Mouse (Mus musculus) left cerebral cortex, postnatal 4 days (tissue): ENCODE data around the gene Tspan18. TPM values are rescaled to one million over a fixed set of nuclear protein-coding genes. Genes with fewer than 3 reads are reported as not detected.

ENCODE experiments used
- DNase-seq: peaks from one replicate; pipeline ENCODE4 v3.0.0-alpha.2; 2022
- intact Hi-C: fragments of 180-260 bp; cut with DNase I; formaldehyde crosslinking; loops from one replicate; pipeline ENCODE4 v1.15.1; 2025
- total RNA-seq, 2 experiments: library from RNA; stranded (reverse); gene quantifications; 2 replicates each; pipeline ENCODE4 v1.2.3; 2021

Tspan18 gene
- total RNA-seq, 2 experiments from 2014 or later: 13.8 to 14.6 TPM

GRCm38 (mm10) chr2:93191488-93192181 is 142.7 kb downstream of the Tspan18 start:
- intact Hi-C loops: no loop called here

GRCm38 (mm10) chr2:93190771-93191487 is 143.4 kb downstream of the Tspan18 start:
- intact Hi-C loops: no loop called here
- DNase-seq: no peak

More at GRCm38 (mm10) chr2:93191488-93192181, 142.7 kb downstream of the Tspan18 start:
- DNase-seq: no peak

DNA sequence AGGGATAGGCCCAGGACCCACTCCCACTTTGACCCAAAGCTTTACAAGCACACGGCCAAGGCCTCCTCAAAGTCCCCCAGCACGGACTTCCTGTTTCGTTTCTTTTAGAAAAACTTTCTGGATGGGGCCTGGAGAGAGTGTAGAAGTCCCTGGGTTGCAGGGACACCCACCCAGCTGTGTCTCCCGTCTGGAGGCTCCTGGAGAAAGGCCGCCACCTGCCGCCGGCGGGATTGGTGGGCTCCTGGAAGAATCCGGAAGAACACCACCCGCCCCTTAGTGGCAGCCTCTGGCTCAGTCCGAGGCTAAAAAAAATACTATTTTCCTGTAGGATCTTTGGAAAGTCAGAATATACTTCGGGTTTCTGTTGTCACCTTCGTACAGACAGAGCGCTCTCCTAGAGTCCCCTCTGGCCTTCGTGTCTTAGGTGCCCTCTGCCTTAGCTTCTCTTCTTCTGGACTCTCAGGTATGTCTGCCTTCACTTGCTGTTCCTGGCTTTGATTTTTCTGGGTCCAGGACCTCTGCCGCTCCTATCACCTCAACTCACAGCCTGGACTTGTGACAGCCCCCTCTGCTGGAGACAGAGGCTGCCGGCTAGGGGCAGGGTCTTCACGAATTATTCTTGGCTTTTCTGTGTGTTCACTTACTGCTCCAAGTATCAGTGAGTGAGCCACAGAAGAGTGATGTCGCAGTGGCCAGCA is 145.4 kb downstream of the Tspan18 start:
- DNase-seq: peak; percentile 70
- intact Hi-C loops: loop anchor here (2.0 kb wide), 1 partner anchor 118 kb away; no protein-coding TSS in a partner anchor

DNA sequence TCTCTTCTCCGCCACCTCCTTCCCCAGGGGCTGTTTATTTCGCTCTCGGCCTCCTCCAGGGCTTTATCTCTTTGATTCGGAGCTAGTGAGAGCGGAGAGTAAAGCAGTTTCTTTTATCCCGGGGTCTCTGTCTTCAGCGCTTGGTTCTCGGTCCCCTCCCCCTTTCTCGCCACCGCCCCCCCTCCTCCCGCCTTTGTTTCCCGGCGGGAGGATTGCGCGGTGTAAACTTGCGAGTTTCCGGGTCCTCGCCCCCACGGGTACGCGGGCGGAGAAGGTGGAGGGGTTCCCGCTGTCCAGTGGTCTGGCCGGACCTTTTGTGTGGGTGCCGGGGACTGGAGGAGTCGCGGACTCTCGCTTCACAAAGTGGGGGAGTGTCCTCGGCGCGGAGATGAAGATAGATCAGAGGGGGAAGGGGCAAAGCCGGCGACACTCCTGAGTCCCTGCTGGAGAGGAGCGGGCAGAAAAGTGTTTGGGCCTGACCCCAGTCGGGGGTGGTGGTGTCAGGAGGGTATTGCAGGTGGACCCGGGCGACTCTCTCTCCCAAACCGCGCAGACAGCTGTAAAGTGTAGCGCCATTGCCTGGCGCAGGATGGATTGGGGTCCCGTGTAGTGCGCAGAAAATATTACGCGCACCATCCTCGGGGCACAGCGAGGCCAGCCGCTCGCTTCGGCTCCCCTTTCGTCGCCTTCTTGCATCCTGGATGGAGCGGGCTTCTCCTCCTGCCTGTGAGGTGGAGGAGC is 146.1 kb downstream of the Tspan18 start:
- intact Hi-C loops: loop anchor here (2.0 kb wide), 1 partner anchor 117 kb away; no protein-coding TSS in a partner anchor
- DNase-seq: no peak

GRCm38 (mm10) chr2:93187323-93187996 is 146.8 kb downstream of the Tspan18 start, which contains the start of gene Trp53i11:
Gene Trp53i11 (plus strand): TSS chr2:93187548.
- intact Hi-C loops: no loop called here
- DNase-seq: peak; percentile 93

GRCm38 (mm10) chr2:93182859-93183258 is 151.4 kb downstream of the Tspan18 start:
- DNase-seq: no peak
- intact Hi-C loops: no loop called here

DNA sequence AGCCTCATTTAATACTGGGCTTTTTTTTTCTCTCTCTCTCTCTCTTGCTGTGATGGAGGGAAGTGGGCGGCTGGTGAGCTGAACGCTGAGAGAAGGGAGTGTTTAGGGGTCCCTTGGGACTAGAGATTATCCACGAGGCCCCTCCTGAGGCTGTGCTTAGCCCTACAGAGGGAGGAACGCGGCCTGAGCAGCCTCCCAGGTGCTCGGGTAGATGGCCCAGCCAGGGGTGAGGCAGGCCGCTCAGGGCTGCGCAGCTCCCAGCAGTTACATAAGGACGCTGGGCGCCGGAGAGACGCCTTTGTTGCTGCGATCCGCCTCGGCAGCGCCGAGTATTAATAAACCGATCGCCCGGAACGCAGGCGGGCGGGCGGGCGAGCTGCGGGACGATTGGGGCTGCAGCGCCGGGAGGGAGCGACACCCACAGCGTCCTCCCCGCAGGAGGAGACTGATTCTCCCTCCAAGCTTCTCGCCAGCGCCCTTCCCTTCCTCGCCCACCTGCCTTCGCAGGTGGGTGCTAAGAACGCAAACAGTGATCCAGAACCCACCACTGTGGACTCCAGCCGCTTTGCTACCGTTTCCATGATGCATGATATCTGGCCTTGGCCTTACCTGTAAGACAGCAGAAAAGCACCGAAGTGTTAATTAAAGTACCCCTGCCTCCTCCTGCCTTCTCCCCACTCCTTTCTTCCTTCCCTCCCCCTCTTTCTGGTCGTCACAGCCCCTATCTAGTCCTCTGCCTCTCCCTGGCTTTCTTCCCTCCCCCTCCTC is 154.0 kb downstream of the Tspan18 start:
- intact Hi-C loops: no loop called here
- no peak for DNase-seq

DNA sequence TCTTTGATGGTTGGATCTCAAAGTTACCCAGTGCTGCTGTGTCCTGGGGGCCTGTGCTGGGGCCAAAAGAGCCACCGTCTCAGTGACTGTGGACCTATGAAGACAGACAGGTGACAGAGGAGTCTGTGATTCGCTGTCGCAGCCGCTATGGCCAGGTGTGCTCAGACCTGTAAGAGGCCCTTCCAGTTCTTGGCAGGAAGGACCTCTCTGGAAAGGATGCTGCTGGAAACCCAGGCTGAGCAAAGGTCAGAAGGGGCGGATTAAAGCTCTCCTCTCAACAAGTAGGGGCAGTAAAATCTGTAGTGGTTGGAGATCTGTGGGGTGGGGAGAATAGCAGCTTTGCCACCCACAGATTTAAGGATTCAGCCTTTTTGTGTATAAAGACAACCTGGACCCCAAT is 154.7 kb downstream of the Tspan18 start:
- DNase-seq: no peak
- intact Hi-C loops: no loop called here

- intact Hi-C loops: no loop called here
- DNase-seq: no peak
Observed at GRCm38 (mm10) chr2:93178313-93178677, 156.0 kb downstream of the Tspan18 start.

GRCm38 (mm10) chr2:93177668-93178312 is 156.5 kb downstream of the Tspan18 start:
- intact Hi-C loops: no loop called here

DNA sequence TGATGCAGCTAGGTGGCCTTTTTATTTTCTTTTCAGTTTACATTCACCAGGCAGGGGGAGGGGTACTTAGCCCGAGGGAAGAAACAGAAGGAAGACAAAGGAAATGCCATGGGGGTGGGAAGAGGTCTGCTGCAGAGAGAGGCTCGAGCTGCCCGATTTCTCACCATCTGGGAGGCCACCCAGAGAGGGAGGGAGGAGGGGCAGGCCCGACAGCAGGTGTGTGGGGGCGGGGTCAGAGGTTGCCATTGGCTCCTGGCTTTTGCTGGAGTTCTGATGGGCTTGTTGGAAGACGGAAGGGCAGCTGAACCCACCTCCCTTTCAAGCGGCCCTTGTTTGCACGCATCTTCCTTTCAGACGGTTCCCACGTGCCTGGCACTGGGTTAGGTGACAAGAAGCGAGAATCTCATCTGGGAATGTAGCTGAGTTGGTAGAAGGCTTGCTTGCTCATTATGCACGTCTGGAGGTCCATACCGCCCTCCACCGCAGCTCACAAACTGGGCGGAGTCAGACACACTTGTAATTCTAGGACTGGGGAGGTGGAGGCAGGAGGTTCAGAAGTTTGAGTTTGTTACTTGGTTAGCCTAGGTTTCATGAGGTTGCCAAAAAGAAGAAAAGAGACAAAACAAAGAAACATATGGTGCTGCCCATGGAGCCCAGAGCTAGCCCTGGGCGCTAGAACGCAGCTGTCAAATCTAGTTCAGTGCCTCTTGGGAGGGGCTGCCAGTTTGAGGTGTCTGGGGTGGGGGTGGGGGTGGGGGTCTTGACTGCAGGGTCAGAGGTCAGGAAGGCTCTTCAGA is 157.2 kb downstream of the Tspan18 start:
- DNase-seq: peak; percentile 97
- intact Hi-C loops: no loop called here

More at GRCm38 (mm10) chr2:93177668-93178312, 156.5 kb downstream of the Tspan18 start:
- DNase-seq: no peak

DNA sequence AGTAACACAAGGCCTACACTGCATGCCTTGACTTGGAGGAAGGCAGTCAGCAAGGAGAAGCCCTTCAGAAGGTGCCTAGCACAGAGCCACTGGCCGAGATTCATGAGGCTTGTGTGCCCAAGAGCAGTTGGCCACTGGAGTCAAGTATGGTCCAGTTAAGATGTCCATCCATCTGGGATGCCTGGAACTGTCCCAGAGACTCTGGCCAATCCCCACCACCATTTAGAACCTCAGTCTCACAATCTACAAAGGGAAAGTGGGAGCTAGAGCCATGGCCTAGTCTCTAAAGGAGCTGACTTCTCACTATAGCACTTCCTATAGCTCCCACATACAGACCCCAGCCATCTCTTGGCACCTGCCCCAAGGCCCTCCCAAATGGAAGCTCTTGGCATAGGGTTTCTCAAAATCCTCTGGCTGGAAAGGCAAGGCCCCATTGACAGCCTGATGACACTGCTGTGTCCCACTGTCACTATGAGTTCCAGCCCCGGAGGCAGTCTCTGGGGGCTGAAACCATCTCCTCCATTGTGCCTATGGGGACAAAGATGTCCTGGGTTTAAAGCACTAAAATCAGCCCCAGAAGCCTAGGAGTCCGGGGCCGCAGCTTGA is 158.0 kb downstream of the Tspan18 start:
- peak; percentile 81 for DNase-seq
- intact Hi-C loops: no loop called here

DNA sequence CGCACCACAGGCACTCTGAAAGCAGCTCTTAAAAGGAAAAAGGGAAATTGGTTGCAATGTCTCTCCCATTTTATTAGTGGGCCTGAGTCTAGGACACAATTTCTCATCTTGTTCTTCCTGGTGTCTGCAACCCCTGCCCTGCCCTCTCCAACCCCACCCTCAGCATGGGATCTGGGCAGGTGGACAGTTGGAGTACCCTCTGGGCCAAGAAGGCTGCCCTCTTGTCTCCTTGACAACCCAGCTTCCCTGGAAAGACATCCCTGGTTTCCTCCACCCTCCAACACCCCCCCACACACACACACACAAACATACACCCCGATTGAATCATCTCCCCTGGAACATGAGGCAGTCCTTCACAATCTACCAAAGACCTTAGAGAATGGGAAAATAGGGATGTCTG is 158.6 kb downstream of the Tspan18 start:
- intact Hi-C loops: no loop called here
- DNase-seq: no peak

DNA sequence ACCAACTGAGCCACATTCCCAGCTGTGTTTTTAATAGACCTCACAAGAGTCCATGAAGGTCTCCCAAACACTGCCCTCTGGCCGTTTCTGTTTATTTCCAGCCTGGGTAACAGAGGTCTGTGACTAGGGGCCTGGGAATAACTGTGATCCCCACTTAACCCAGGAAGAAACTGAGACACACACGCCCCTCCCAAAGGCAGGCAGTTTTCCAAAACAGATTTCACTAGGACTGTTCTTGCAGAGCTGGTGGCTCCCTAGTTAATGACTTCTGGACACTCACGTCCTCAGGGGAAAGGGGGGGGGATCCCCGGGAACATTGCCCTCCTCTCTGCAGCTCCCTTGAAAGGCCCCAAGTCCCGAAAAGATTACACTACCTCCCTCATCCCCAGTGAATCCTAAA is 159.0 kb downstream of the Tspan18 start:
- intact Hi-C loops: no loop called here
- DNase-seq: no peak

GRCm38 (mm10) chr2:93174159-93174558 is 160.1 kb downstream of the Tspan18 start:
- DNase-seq: peak; percentile 46
- intact Hi-C loops: no loop called here

- no peak for DNase-seq
- intact Hi-C loops: no loop called here
Observed at GRCm38 (mm10) chr2:93172460-93172859, 161.8 kb downstream of the Tspan18 start.

GRCm38 (mm10) chr2:93171929-93172328 is 162.4 kb downstream of the Tspan18 start:
- intact Hi-C loops: no loop called here
- no peak for DNase-seq

DNA sequence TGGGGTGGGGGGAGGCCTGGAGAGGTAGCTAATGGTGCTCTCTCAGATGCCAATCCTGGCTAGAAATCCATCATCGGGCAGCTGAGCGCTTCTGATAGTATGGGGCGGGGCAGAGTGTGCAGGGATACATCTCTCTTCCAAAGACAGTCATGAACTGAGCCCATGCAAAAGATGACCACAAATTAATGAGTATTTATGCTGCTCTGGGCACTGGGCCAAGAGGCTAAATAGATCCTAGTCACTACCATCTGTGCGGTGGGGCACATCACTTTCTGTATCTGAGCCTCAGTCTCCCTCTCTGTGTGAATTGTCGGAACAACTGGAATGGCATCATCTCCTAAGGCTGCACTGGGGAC is 163.5 kb downstream of the Tspan18 start:
- intact Hi-C loops: no loop called here
- DNase-seq: peak; percentile 74
